Mouse (Mus musculus): ENCODE results near the gene Eng. TPM values are rescaled to one million over a fixed set of nuclear protein-coding genes. Genes with fewer than 3 reads are reported as not detected.

Eng gene
- polyA plus RNA-seq, 1 experiment = 45.4 TPM

- H3K4me3 ChIP-seq (ENCODE audit: insufficient read depth, low read length) = no peak overlapping the region
- peaks cover 19% of the 10 kb centered on the region for H3K4me1 ChIP-seq (ENCODE audit: control insufficient read depth, insufficient read depth, low read length)
- TF ChIP-seq POLR2A (IDR thresholded peaks at IDR 0.05; ENCODE audit: borderline replicate concordance, low read depth, low read length) = no peak
- TF ChIP-seq CTCF (IDR thresholded peaks at IDR 0.05; ENCODE audit: low read depth, low read length) = no peak
- no peak overlapping the region for H3K27ac ChIP-seq (ENCODE audit: insufficient read depth, low read depth, low read length)
Measured at GRCm38 (mm10) chr2:32629276-32629976, 17.0 kb upstream of the Eng start.

- peaks cover 17% of the 10 kb centered on the region for H3K4me1 ChIP-seq (ENCODE audit: control insufficient read depth, insufficient read depth, low read length)
- no peak overlapping the region for H3K27ac ChIP-seq (ENCODE audit: insufficient read depth, low read depth, low read length)
- H3K4me3 ChIP-seq (ENCODE audit: insufficient read depth, low read length) = no peak overlapping the region
- no peak for TF ChIP-seq CTCF (IDR thresholded peaks at IDR 0.05; ENCODE audit: low read depth, low read length)
- no peak for TF ChIP-seq POLR2A (IDR thresholded peaks at IDR 0.05; ENCODE audit: borderline replicate concordance, low read depth, low read length)
Measured at GRCm38 (mm10) chr2:32630036-32630435, 16.4 kb upstream of the Eng start.

- H3K4me3 ChIP-seq (ENCODE audit: insufficient read depth, low read length) = no peak overlapping the region
- TF ChIP-seq POLR2A (IDR thresholded peaks at IDR 0.05; ENCODE audit: borderline replicate concordance, low read depth, low read length) (no peak), CTCF (IDR thresholded peaks at IDR 0.05; ENCODE audit: low read depth, low read length) (no peak)
Measured at GRCm38 (mm10) chr2:32631046-32631445, 15.3 kb upstream of the Eng start.

GRCm38 (mm10) chr2:32631737-32632394 is 14.5 kb upstream of the Eng start:
- no peak overlapping the region for H3K4me3 ChIP-seq (ENCODE audit: insufficient read depth, low read length)

More at GRCm38 (mm10) chr2:32631046-32631445, 15.3 kb upstream of the Eng start:
- Histone ChIP-seq H3K4me1 (ENCODE audit: control insufficient read depth, insufficient read depth, low read length) (peaks cover 9% of the 10 kb centered on the region; the same call in 1 of the 2 replicates), H3K27ac (ENCODE audit: insufficient read depth, low read depth, low read length) (no peak overlapping the region)

GRCm38 (mm10) chr2:32633660-32634059 is 12.7 kb upstream of the Eng start:
- H3K4me3 ChIP-seq (ENCODE audit: insufficient read depth, low read length) = no peak overlapping the region
- TF ChIP-seq POLR2A (IDR thresholded peaks at IDR 0.05; ENCODE audit: borderline replicate concordance, low read depth, low read length) = no peak
- TF ChIP-seq CTCF (IDR thresholded peaks at IDR 0.05; ENCODE audit: low read depth, low read length) = no peak
- no peak overlapping the region for H3K27ac ChIP-seq (ENCODE audit: insufficient read depth, low read depth, low read length)
- H3K4me1 ChIP-seq (ENCODE audit: control insufficient read depth, insufficient read depth, low read length) = peaks cover 11% of the 10 kb centered on the region

More at GRCm38 (mm10) chr2:32631737-32632394, 14.5 kb upstream of the Eng start:
- Histone ChIP-seq H3K4me1 (ENCODE audit: control insufficient read depth, insufficient read depth, low read length) (peaks cover 5% of the 10 kb centered on the region; the same call in 1 of the 2 replicates), H3K27ac (ENCODE audit: insufficient read depth, low read depth, low read length) (no peak overlapping the region)
- TF ChIP-seq CTCF (IDR thresholded peaks at IDR 0.05; ENCODE audit: low read depth, low read length) = peak; percentile 55
- no peak for TF ChIP-seq POLR2A (IDR thresholded peaks at IDR 0.05; ENCODE audit: borderline replicate concordance, low read depth, low read length)

- no peak overlapping the region for H3K4me3 ChIP-seq (ENCODE audit: insufficient read depth, low read length)
- peaks cover 7% of the 10 kb centered on the region for H3K4me1 ChIP-seq (ENCODE audit: control insufficient read depth, insufficient read depth, low read length)
- no peak for TF ChIP-seq CTCF (IDR thresholded peaks at IDR 0.05; ENCODE audit: low read depth, low read length)
- no peak overlapping the region for H3K27ac ChIP-seq (ENCODE audit: insufficient read depth, low read depth, low read length)
Measured at GRCm38 (mm10) chr2:32634277-32635105, 11.9 kb upstream of the Eng start.

- TF ChIP-seq POLR2A (IDR thresholded peaks at IDR 0.05; ENCODE audit: borderline replicate concordance, low read depth, low read length) (no peak), CTCF (IDR thresholded peaks at IDR 0.05; ENCODE audit: low read depth, low read length) (no peak)
- Histone ChIP-seq H3K4me1 (ENCODE audit: control insufficient read depth, insufficient read depth, low read length) (peaks cover 7% of the 10 kb centered on the region), H3K4me3 (ENCODE audit: insufficient read depth, low read length) (no peak overlapping the region), H3K27ac (ENCODE audit: insufficient read depth, low read depth, low read length) (no peak overlapping the region)
Measured at GRCm38 (mm10) chr2:32636617-32637016, 9.8 kb upstream of the Eng start.

- Histone ChIP-seq H3K4me1 (ENCODE audit: control insufficient read depth, insufficient read depth, low read length) (peaks cover 7% of the 10 kb centered on the region), H3K27ac (ENCODE audit: insufficient read depth, low read depth, low read length) (no peak overlapping the region), H3K4me3 (ENCODE audit: insufficient read depth, low read length) (no peak overlapping the region)
- TF ChIP-seq CTCF (IDR thresholded peaks at IDR 0.05; ENCODE audit: low read depth, low read length) (no peak), POLR2A (IDR thresholded peaks at IDR 0.05; ENCODE audit: borderline replicate concordance, low read depth, low read length) (no peak)
Measured at GRCm38 (mm10) chr2:32637778-32638281, 8.6 kb upstream of the Eng start.

- Histone ChIP-seq H3K4me3 (ENCODE audit: insufficient read depth, low read length) (no peak overlapping the region), H3K27ac (ENCODE audit: insufficient read depth, low read depth, low read length) (no peak overlapping the region), H3K4me1 (ENCODE audit: control insufficient read depth, insufficient read depth, low read length) (peaks cover 7% of the 10 kb centered on the region)
- TF ChIP-seq CTCF (IDR thresholded peaks at IDR 0.05; ENCODE audit: low read depth, low read length) (no peak), POLR2A (IDR thresholded peaks at IDR 0.05; ENCODE audit: borderline replicate concordance, low read depth, low read length) (no peak)
Measured at GRCm38 (mm10) chr2:32639632-32640031, 6.8 kb upstream of the Eng start.
